Mouse (Mus musculus) neural tube, embryonic 15.5 days (tissue): ENCODE measurements around the gene Asic2. TPM values are rescaled to one million over a fixed set of nuclear protein-coding genes. Genes with fewer than 3 reads are reported as not detected.

Experiments used
- ATAC-seq: fragments of 200-750 bp; cut with Nextera tagmentation; 2 replicates; pipeline ENCODE4 v1.8.0; 2017; ENCODE audit warnings: mild to moderate bottlenecking, moderate TSS enrichment, moderate library complexity; ENCODE audit not compliant: low FRiP score
- H3K27ac ChIP-seq: fragments of 300-500 bp; sonication (generic); replicated peaks from 2 replicates; pipeline ENCODE4 v1.5.1; 2015; ENCODE audit warnings: mild to moderate bottlenecking, inconsistent platforms
- H3K27me3 ChIP-seq: fragments of 300-500 bp; sonication (generic); replicated peaks from 2 replicates; pipeline ENCODE4 v1.6.1; 2015; ENCODE audit warnings: inconsistent platforms
- H3K36me3 ChIP-seq: fragments of 300-500 bp; sonication (generic); 2 replicates; pipeline ENCODE4 v1.6.1; 2015; ENCODE audit warnings: inconsistent platforms
- H3K4me1 ChIP-seq: fragments of 300-500 bp; sonication (generic); 2 replicates; pipeline ENCODE4 v1.6.1; 2015; ENCODE audit warnings: inconsistent platforms
- H3K4me2 ChIP-seq: fragments of 300-500 bp; sonication (generic); 2 replicates; pipeline ENCODE4 v1.6.1; 2015; ENCODE audit warnings: inconsistent platforms, mild to moderate bottlenecking, moderate library complexity
- H3K4me3 ChIP-seq: fragments of 300-500 bp; sonication (generic); replicated peaks from 2 replicates; pipeline ENCODE4 v1.5.1; 2015; ENCODE audit warnings: mild to moderate bottlenecking, inconsistent platforms
- H3K9ac ChIP-seq: fragments of 300-500 bp; sonication (generic); replicated peaks from 2 replicates; pipeline ENCODE4 v1.6.1; 2015; ENCODE audit warnings: mild to moderate bottlenecking, inconsistent platforms
- H3K9me3 ChIP-seq: fragments of 300-500 bp; sonication (generic); replicated peaks from 2 replicates; pipeline ENCODE4 v1.6.1; 2016; ENCODE audit warnings: inconsistent platforms
- WGBS: fragments of 180-500 bp; shearing (Covaris S2); methylation state at CpG from one replicate; pipeline ENCODE4 v1.1.7; 2015; ENCODE audit warnings: mixed read lengths; 5-methylcytosine and 5-hydroxymethylcytosine counted together
- polyA plus RNA-seq: library from polyadenylated mRNA; unstranded; fragments of >200 nt; fragmentation: Nextera tagmentation; extraction: Ambion mirVana; gene quantifications from 2 replicates; pipeline ENCODE4 v1.2.1, GENCODE M21; 2015

Gene Asic2
- polyA plus RNA-seq, 1 experiment from 2014 or later = 21.3 TPM

DNA sequence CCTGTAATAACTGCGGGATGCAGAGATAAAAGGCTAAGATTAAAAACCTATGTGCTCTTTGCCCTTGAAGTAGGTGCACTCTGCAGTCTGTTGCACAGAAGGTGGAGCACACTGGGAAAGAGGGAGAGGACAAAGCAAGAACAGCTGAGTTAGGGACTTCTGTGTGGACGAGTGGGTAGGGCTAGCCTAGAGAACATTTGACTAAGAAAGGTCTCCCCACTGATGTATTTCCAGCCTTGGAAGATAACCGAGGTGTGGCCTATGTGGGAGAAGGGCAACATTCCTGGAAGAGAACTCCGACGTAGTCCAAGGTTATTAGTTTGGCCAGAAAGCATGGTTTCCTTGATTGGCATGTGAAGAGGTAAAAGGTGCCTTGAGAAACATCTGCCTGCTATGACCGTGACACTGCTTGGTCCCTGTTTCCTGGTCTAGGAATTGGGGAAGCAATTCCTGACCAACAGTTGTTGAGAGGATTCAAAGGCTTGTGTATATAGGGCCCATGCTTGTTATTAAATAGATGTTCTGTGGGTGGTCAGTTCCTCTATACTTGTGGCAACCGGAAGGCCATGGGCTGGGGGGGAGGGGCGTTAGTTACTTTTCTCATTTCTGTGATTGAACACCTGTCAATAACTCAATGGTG lies 463.3 kb downstream of the Asic2 start:
- Histone ChIP-seq H3K9me3 (no peaks in the 10 kb centered on the region), H3K9ac (no peak overlapping the region), H3K27ac (no peak overlapping the region), H3K27me3 (no peaks in the 10 kb centered on the region), H3K4me1 (peaks cover 15% of the 10 kb centered on the region), H3K36me3 (no peaks in the 10 kb centered on the region), H3K4me2 (no peak overlapping the region), H3K4me3 (no peak overlapping the region)
- ATAC-seq = no peak
- 83% methylated on average over 8 of the region's 8 CpGs for WGBS

DNA sequence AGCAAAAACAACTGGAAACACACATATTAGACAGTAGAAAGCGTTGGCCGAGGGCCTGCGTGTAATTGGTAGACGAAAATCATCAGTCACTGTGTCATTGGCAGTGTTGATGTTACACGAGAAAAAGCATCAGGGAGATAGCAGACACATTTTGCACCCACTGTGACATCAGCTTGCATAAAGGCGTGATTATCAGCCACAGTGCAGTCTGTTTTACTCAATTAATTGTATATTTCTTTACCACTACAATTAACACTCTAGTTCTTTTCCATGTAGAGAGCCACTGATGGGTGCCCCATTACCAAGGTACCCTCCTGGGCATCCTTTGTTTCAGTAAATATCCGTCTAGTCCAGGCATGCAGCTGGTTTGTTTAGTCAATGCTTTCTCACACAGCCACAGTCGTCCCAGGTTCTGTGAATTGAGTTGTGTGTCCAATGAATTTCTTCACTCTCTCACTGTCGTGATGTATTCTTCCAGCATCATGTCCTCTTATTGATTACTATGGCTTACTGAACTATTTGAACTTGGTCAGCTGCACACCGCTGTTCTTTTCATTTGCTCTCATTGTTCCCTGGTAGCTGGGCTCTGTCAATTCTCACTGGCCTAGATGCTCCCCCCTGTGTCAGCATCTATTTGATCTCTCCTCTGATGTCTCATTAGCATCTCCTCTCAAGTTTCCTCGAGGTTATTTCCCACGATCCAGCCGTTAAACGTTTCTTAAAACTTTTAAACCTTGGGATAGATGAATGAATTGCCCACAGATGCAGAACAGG lies 466.6 kb downstream of the Asic2 start:
- Histone ChIP-seq H3K4me3 (no peak overlapping the region), H3K4me1 (peaks cover 25% of the 10 kb centered on the region), H3K27ac (no peak overlapping the region), H3K4me2 (no peak overlapping the region), H3K27me3 (no peaks in the 10 kb centered on the region), H3K36me3 (no peaks in the 10 kb centered on the region), H3K9ac (no peak overlapping the region), H3K9me3 (no peaks in the 10 kb centered on the region)
- 10% methylated on average over 14 of the region's 14 CpGs for WGBS
- ATAC-seq = no peak

DNA sequence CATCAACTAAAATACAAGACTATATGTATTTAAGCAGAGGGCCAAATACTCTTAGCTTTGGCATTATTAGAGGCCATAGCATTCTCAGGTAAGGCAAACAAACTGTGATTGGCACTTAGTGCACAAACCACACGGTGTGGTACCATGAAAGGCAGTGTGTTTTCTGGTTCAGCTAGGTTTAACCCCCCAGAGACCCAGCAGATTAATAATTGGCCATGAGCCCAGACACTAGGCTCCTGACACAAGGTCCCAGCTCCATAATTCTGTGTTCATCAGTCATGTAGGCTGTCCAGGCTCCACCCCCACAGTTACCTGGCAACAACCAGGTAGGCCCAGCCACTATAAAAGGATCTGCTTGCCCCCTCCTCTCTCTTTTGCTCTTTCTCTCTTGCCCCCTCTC lies 469.3 kb downstream of the Asic2 start:
- H3K4me2 ChIP-seq = no peak overlapping the region
- H3K9me3 ChIP-seq = no peaks in the 10 kb centered on the region
- no peak overlapping the region for H3K9ac ChIP-seq
- no peak overlapping the region for H3K27ac ChIP-seq
- H3K4me3 ChIP-seq = no peak overlapping the region
- 27% methylated on average over 1 of the region's 1 CpGs for WGBS
- no peaks in the 10 kb centered on the region for H3K36me3 ChIP-seq
- ATAC-seq = no peak
- H3K4me1 ChIP-seq = peaks cover 25% of the 10 kb centered on the region
- H3K27me3 ChIP-seq = no peaks in the 10 kb centered on the region

DNA sequence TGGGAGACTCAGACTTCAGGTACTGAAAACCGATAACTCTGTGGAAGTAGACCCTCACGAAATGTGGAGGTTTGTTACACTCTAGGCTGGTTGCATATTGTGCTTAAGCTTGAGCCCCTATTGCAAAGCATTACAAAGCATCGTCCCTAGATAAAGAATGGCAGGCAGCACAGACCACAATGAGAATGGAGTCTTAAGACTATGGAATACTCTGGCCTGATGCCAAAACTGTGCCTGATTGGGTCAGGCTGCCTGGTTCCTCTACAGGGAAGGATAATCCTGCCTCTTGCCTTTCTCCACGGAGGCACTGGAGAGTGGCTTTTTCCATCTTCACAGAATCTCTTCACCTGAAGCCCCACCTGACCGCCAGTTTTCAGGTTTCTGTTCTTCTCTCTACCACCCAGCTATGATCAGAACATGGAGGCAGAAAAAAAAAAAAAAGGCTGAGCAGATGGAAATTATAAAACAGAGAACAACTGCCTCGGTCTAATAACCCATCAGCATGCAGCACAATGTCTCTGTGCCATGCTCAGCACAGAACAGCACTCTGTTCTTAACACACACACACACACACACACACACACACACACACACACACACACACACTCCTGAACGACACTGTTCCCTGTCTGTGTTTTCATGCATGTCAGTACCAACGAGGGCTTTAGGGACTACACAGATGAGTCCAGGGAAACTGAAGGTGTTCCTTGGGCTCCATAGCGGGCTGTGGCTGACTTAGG lies 470.4 kb downstream of the Asic2 start:
- no peak overlapping the region for H3K4me2 ChIP-seq
- H3K27ac ChIP-seq = no peak overlapping the region
- peaks cover 25% of the 10 kb centered on the region for H3K4me1 ChIP-seq
- no peaks in the 10 kb centered on the region for H3K27me3 ChIP-seq
- ATAC-seq = peak; percentile 14; the same call in 1 of the 2 replicates
- no peak overlapping the region for H3K9ac ChIP-seq
- 49% methylated on average over 9 of the region's 9 CpGs for WGBS
- H3K9me3 ChIP-seq = no peaks in the 10 kb centered on the region
- H3K4me3 ChIP-seq = no peak overlapping the region
- no peaks in the 10 kb centered on the region for H3K36me3 ChIP-seq

DNA sequence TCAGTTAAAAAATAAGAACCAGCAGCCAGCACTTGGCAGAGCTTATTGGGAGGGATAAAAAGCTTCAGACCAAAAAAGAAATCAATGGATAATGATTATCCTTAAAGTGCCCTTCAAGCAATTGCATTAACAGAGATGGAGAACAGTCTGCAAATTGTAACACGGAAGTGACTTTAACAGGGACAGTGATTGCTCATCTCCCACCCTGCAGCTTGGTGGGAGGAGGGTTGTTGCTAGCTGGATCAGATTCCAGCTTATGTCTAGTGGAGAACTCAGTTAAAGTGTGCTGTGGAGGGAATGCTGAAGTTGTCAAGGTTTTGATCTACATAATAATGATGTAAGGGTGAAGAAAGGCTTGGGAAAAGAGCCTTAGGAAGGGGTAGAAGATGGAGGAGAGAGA lies 471.8 kb downstream of the Asic2 start:
- 25% methylated on average over 1 of the region's 1 CpGs for WGBS
- peaks cover 19% of the 10 kb centered on the region for H3K4me1 ChIP-seq
- H3K27ac ChIP-seq = no peak overlapping the region
- no peak overlapping the region for H3K4me2 ChIP-seq
- no peak overlapping the region for H3K9ac ChIP-seq
- no peak overlapping the region for H3K4me3 ChIP-seq
- H3K36me3 ChIP-seq = no peaks in the 10 kb centered on the region
- H3K9me3 ChIP-seq = no peaks in the 10 kb centered on the region
- no peaks in the 10 kb centered on the region for H3K27me3 ChIP-seq
- ATAC-seq = no peak

DNA sequence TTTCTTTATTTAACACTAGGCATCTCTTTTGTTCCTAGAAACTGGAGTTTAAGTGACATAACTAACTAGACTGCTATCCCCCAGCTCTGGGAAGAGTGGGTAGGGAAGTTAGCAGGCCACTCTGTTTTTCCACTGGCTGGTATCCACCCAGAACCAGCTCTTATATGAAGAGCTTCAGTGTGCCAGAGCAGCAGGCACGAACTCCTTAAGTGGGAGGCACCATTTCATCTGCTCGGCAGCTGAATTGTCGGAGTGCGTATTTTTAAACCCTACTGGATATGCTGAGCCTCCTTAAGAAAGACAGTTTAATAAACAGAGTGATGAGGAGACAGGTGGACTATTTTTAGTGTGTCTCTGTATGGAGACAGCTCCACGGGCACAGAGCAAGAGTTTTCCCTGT lies 475.9 kb downstream of the Asic2 start:
- no peak for ATAC-seq
- Histone ChIP-seq H3K36me3 (no peaks in the 10 kb centered on the region), H3K9ac (no peak overlapping the region), H3K4me3 (no peak overlapping the region), H3K27me3 (no peaks in the 10 kb centered on the region), H3K27ac (no peak overlapping the region), H3K4me1 (peaks cover 5% of the 10 kb centered on the region), H3K9me3 (no peaks in the 10 kb centered on the region), H3K4me2 (no peak overlapping the region)
- 79% methylated on average over 5 of the region's 5 CpGs for WGBS

DNA sequence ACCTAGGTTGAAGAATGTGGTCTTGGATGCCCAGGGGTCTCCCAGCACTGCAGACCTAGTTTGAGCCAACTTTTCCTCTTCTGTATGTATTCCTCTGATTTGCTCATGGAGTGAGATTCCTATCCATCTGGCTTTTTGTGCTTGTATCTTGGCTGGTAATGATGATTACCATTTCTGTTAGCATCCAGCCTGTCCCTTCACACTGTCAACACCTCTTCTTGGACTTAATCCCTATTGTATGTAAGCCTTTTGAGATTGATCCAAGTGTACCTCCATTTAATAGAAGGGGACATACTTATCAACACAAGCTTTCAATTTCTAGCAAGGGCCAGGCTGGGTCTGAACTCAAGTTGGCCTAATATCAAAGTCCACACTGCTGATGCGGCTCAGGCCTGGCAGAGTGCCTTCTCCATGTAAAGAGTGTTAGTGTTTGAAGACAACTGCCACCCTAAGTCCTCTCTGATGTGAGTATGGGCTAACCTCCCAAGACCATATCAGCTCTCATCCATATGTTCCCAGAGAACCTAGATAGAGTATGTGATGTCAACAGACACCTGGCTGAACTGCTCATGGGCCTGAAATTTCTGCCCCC lies 479.0 kb downstream of the Asic2 start:
- Histone ChIP-seq H3K27ac (no peak overlapping the region), H3K4me1 (no peaks in the 10 kb centered on the region), H3K9me3 (no peaks in the 10 kb centered on the region), H3K9ac (no peak overlapping the region), H3K27me3 (no peaks in the 10 kb centered on the region), H3K4me2 (no peak overlapping the region), H3K4me3 (no peak overlapping the region), H3K36me3 (no peaks in the 10 kb centered on the region)
- no peak for ATAC-seq
- WGBS = 90% methylated on average over 1 of the region's 1 CpGs

DNA sequence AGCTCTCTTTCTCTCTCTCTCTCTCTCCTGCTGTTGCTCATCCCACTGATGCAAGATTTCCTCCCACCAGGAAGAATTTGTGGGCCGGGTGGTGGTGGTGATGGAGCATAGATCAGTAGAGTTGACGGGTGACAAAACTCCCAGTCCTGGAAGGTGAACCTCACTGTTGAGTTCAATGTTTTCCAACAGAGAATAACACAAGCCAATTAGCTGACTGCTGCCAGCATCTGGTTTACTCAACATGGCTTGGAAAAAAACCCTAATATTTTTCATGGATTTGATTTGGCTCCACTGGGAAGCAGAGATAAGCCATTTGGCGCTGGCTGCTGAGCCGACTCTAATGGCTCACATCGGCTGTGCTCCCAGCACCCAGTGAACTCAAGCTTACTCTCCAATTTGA lies 479.6 kb downstream of the Asic2 start:
- Histone ChIP-seq H3K4me2 (no peak overlapping the region), H3K27ac (no peak overlapping the region), H3K36me3 (no peaks in the 10 kb centered on the region), H3K9ac (no peak overlapping the region), H3K27me3 (no peaks in the 10 kb centered on the region), H3K4me3 (no peak overlapping the region), H3K4me1 (no peaks in the 10 kb centered on the region), H3K9me3 (no peaks in the 10 kb centered on the region)
- 84% methylated on average over 5 of the region's 5 CpGs for WGBS
- ATAC-seq = no peak

DNA sequence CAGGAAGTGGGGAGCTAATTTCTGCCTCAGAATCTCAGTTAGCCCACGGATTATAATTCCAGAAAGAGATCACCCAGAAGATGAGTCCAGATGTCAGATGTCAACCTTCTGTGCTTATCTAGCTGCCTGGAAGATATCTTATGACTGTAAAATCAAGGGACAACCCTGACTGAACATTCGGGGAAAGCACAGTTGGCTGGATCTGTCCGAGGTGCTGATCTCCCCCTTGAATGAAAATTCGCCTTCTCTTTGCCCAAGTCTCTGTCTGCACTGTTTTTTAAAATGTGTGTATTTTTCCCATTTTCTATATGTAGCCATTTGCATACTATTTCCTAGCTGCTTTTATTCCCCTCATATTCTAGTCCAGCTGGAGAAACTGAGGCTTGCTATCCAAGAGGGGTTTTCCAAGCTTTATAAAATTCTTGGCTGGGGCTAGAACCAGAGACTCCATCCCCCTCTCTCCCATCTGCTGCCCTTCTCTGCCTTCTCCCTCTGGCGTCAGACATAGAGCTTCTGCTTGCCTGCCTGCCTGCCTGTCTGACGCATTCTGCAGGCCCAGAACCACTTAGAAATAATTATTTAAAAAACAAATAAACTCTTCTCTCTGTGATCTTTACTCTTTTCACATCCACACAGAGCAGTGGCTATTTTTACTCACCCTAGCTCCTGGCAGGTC lies 481.9 kb downstream of the Asic2 start:
- ATAC-seq = no peak
- 19% methylated on average over 6 of the region's 6 CpGs for WGBS
- H3K4me2 ChIP-seq = no peak overlapping the region

DNA sequence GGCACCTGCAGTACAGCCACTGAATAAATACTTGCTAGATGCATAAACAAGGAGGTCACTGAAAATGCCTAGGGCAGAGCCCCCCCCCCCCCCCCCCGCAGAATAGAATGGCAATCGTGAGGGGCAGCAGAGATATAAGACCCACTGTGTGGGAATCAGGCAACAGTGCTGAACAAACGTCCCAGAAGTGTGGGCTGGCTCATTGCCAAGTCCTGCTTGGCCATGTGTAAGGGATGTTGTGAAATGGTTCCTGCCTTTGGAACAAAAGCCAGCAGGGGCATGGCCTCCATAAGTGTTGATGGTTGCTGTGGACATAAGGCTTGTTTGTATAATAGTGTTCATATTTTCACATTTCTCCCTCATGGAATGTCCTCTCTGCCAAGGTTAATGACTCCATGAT lies 487.1 kb downstream of the Asic2 start:
- Histone ChIP-seq H3K9me3 (no peaks in the 10 kb centered on the region), H3K27me3 (no peaks in the 10 kb centered on the region), H3K27ac (no peak overlapping the region), H3K4me3 (no peak overlapping the region), H3K4me1 (no peaks in the 10 kb centered on the region), H3K36me3 (no peaks in the 10 kb centered on the region), H3K9ac (no peak overlapping the region), H3K4me2 (no peak overlapping the region)
- no peak for ATAC-seq
- WGBS = 27% methylated on average over 3 of the region's 3 CpGs

More for the DNA sequence above, 481.9 kb downstream of the Asic2 start:
- no peak overlapping the region for H3K9ac ChIP-seq
- no peak overlapping the region for H3K4me3 ChIP-seq
- H3K36me3 ChIP-seq = no peaks in the 10 kb centered on the region
- no peak overlapping the region for H3K27ac ChIP-seq
- H3K9me3 ChIP-seq = no peaks in the 10 kb centered on the region
- H3K4me1 ChIP-seq = no peaks in the 10 kb centered on the region
- H3K27me3 ChIP-seq = no peaks in the 10 kb centered on the region

DNA sequence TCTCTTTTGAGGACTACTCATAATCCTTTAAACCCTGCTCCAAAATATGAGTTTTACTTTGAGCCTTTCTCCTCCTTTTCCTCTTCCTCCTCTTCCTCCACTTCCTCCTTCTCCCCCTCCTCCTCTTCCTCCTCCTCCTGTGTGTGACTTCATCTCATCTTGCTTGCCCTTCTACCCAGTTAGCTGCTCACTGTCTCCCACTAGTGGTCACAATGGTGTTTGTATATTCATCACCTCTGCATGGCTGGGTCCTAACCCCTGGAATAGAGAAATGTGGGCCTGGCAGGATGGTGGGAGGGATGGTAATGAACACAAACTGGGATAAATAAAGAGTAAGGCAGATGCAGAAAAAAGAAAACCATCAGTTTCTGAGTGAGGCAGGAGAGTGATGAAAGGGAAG lies 492.0 kb downstream of the Asic2 start:
- Histone ChIP-seq H3K4me1 (no peaks in the 10 kb centered on the region), H3K27ac (no peak overlapping the region), H3K9ac (no peak overlapping the region), H3K9me3 (no peaks in the 10 kb centered on the region), H3K36me3 (no peaks in the 10 kb centered on the region), H3K4me2 (no peak overlapping the region), H3K4me3 (no peak overlapping the region), H3K27me3 (no peaks in the 10 kb centered on the region)
- ATAC-seq = no peak
